Mouse (Mus musculus): ENCODE measurements around the gene Naa35.

DNA sequence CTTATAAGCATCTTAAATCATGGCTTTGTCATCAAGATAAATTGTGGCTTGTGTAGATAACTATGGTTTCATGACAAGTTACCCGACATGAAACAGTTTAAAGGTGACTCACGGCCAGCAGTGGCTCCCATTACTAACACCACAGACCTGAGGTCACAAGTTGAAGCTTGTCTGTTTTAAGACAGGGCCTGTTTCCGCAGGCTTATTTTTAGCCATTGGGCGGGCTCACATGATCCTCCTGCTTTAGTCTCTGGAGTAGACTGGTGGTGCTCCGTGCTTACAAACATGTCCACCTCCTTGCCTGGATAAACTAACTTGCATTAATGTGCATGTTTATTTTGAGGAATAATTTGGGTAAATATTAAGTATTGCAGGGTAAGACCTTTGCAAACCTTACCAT is 39.8 kb downstream of the Naa35 start:
- no peak for TF ChIP-seq CTCF (conservative IDR thresholded peaks at IDR 0.05; ENCODE audit: low read length)
- no peak for TF ChIP-seq POU5F1 (IDR thresholded peaks at IDR 0.05; ENCODE audit: borderline replicate concordance, low read length)
- no peak for TF ChIP-seq NANOG (IDR thresholded peaks at IDR 0.05; ENCODE audit: borderline replicate concordance, low read length)
